Mouse (Mus musculus): ENCODE measurements around the gene Aqp6.

- TF ChIP-seq CTCF (IDR thresholded peaks at IDR 0.05; ENCODE audit: insufficient read depth, low read length) = no peak
- no peak for TF ChIP-seq POLR2A (IDR thresholded peaks at IDR 0.05; ENCODE audit: borderline replicate concordance, extremely low read depth, low read depth, low read length)
Observed at GRCm38 (mm10) chr15:99602206-99602820, 1.1 kb downstream of the Aqp6 start.

Measured in lung, adult 2 months (tissue).